21 mouse cellular contexts compared by ENCODE assay signal in genomic region chr13:34786634-34787033, GRCm38 (mm10). TPM values are rescaled to one million over a fixed set of nuclear protein-coding genes. Genes with fewer than 3 reads are reported as not detected.
"Had no signal": no experiment of that assay in that cellular context is flagged by ENCODE, and none has a peak within 500 bp of the region (broad histone marks: within the 10 kb centered on the region; RNA-seq: fewer than 3 reads in every experiment).

No protein-coding gene starts in this region.

- DNase-seq: kidney, adult 2 months; kidney, postnatal 14 days; lung, embryonic 14.5 days; lung, postnatal 10 days; lung, postnatal 4 days; right cerebral cortex, postnatal 14 days; thymus, adult 2 months; thymus, postnatal 25 days had no signal

- H3K27me3 ChIP-seq: kidney, embryonic 15.5 days; midbrain, embryonic 15.5 days; neural tube, embryonic 13.5 days; stomach, embryonic 15.5 days had no signal

- H3K9me3 ChIP-seq: kidney, embryonic 15.5 days; limb, embryonic 10.5 days; midbrain, embryonic 15.5 days; neural tube, embryonic 13.5 days; stomach, embryonic 15.5 days had no signal

- H3K36me3 ChIP-seq: kidney, embryonic 15.5 days; limb, embryonic 10.5 days; midbrain, embryonic 15.5 days; neural tube, embryonic 13.5 days; stomach, embryonic 15.5 days had no signal

- H3K4me1 ChIP-seq: limb, embryonic 10.5 days; midbrain, embryonic 15.5 days; neural tube, embryonic 13.5 days had no signal

- H3K9ac ChIP-seq: kidney, embryonic 15.5 days; lung, embryonic 14.5 days; midbrain, embryonic 15.5 days; neural tube, embryonic 13.5 days; stomach, embryonic 15.5 days had no signal

- ATAC-seq: intestine, embryonic 16.5 days; midbrain, embryonic 15.5 days had no signal

- H3K4me2 ChIP-seq: kidney, embryonic 15.5 days; lung, embryonic 14.5 days; midbrain, embryonic 11.5 days; midbrain, embryonic 15.5 days; neural tube, embryonic 13.5 days; stomach, embryonic 15.5 days had no signal

- H3K27ac ChIP-seq: kidney, embryonic 15.5 days; left cerebral cortex, adult 2 months; limb, embryonic 10.5 days; midbrain, embryonic 15.5 days; neural tube, embryonic 13.5 days; stomach, embryonic 15.5 days had no signal

- H3K4me3 ChIP-seq: kidney, embryonic 15.5 days; left cerebral cortex, adult 2 months; limb, embryonic 10.5 days; midbrain, embryonic 15.5 days; neural tube, embryonic 13.5 days; stomach, embryonic 15.5 days had no signal

RNA-seq across cellular contexts. Expression of gene Fam50b, which starts 52.0 kb away (rescaled TPM):
- total RNA-seq: layer of hippocampus, postnatal 25 days; left cerebral cortex, adult 2 months; left cerebral cortex, postnatal 14 days; megakaryocyte, adult 5-6 weeks had no signal
- polyA plus RNA-seq: intestine, embryonic 16.5 days; kidney, embryonic 15.5 days; limb, embryonic 14.5 days; lung, embryonic 14.5 days; midbrain, embryonic 11.5 days; neural tube, embryonic 13.5 days; spleen, adult 2 months; stomach, embryonic 15.5 days; thymus, adult 2 months had no signal
